Mouse (Mus musculus): ENCODE results near the gene Cftr.

- TF ChIP-seq MAX (IDR thresholded peaks at IDR 0.05; ENCODE audit: low read depth) (no peak), TCF12 (IDR thresholded peaks at IDR 0.05; ENCODE audit: insufficient read depth, poor library complexity, severe bottlenecking) (no peak), POLR2A (IDR thresholded peaks at IDR 0.05; ENCODE audit: insufficient read length, low read depth) (no peak), POLR2AphosphoS2 (IDR thresholded peaks at IDR 0.05; ENCODE audit: insufficient read length, low read depth) (no peak), USF1 (IDR thresholded peaks at IDR 0.05; ENCODE audit: low read depth) (no peak), MYOG (IDR thresholded peaks at IDR 0.05; ENCODE audit: control insufficient read depth in 1 of 3, insufficient read depth in 1 of 3, insufficient read length in 2 of 3, low read depth in 2 of 3) (no peak), REST (IDR thresholded peaks at IDR 0.05; ENCODE audit: insufficient read depth, insufficient read length) (no peak), CEBPB (IDR thresholded peaks at IDR 0.05; ENCODE audit: insufficient read depth, poor library complexity, severe bottlenecking) (no peak), MYOD1 (IDR thresholded peaks at IDR 0.05; ENCODE audit: control insufficient read depth in 1 of 3, insufficient read length in 2 of 3, low read depth in 2 of 3) (no peak)
These were observed 54.7 kb downstream of the Cftr start for GRCm38 (mm10) chr6:18225157-18225556.

Measured in myocyte (in vitro differentiated cells).